Mouse (Mus musculus) G1E (cell line): ENCODE results near the gene Shoc2. TPM values are rescaled to one million over a fixed set of nuclear protein-coding genes. Genes with fewer than 3 reads are reported as not detected.

Experiments
- ATAC-seq: 2 replicates; pipeline ENCODE4 v1.8.0; 2016; ENCODE audit warnings: mild to moderate bottlenecking; ENCODE audit not compliant: insufficient number of reproducible peaks, poor library complexity, low FRiP score, severe bottlenecking; ENCODE audit errors: extremely low read depth
- DNase-seq: peaks from one replicate; pipeline ENCODE4 v3.0.0; 2012; ENCODE audit warnings: low spot score
- H3K27me3 ChIP-seq: 2 replicates; pipeline ENCODE4 v1.6.1; 2012; ENCODE audit warnings: mild to moderate bottlenecking, low read length, inconsistent platforms; ENCODE audit not compliant: insufficient read depth
- H3K36me3 ChIP-seq: replicated peaks from 2 replicates; pipeline ENCODE3; 2012; ENCODE audit warnings: mild to moderate bottlenecking, inconsistent platforms
- H3K4me1 ChIP-seq: 2 replicates; pipeline ENCODE4 v1.6.1; 2012; ENCODE audit warnings: low read depth, low read length, inconsistent platforms, mixed read lengths; ENCODE audit not compliant: insufficient read depth
- H3K4me3 ChIP-seq: 2 replicates; pipeline ENCODE4 v1.5.1; 2012; ENCODE audit warnings: low read depth, mild to moderate bottlenecking, inconsistent platforms, low read length, moderate library complexity, mixed read lengths
- H3K9me3 ChIP-seq: replicated peaks from 2 replicates; pipeline ENCODE4 v1.6.1; 2012; ENCODE audit warnings: inconsistent platforms
- CTCF ChIP-seq: IDR thresholded peaks from 2 replicates; pipeline ENCODE4 v1.5.1; 2012; ENCODE audit warnings: low read depth, low read length, inconsistent platforms, mixed read lengths
- GATA1 ChIP-seq: IDR thresholded peaks from 2 replicates; pipeline ENCODE4 v1.6.1; 2012; ENCODE audit warnings: borderline replicate concordance, low read length, inconsistent platforms, mixed read lengths
- GATA2 ChIP-seq: IDR thresholded peaks from 2 replicates; pipeline ENCODE4 v1.6.1; 2012; ENCODE audit warnings: low read depth, low read length, inconsistent platforms, borderline replicate concordance
- POLR2AphosphoS5 ChIP-seq: IDR thresholded peaks from 2 replicates; pipeline ENCODE4 v1.6.1; 2012; ENCODE audit warnings: low read depth, low read length, inconsistent platforms; ENCODE audit not compliant: insufficient replicate concordance
- TAL1 ChIP-seq: conservative IDR thresholded peaks from 2 replicates; pipeline ENCODE4 v1.6.1; 2012; ENCODE audit warnings: low read depth, low read length, inconsistent platforms, mixed read lengths
- polyA plus RNA-seq: library from polyadenylated mRNA; stranded (reverse); fragments of >175 nt; gene quantifications from 2 replicates; pipeline ENCODE4 v1.2.3, GENCODE M21; 2012
- total RNA-seq, 2 experiments: library from RNA; stranded (forward) in 1 of 2; stranded (reverse) in 1 of 2; fragments of 200-1000 nt in 1 of 2; fragments of >200 nt in 1 of 2; fragmentation: Nextera tagmentation in 1 of 2; gene quantifications; 2 replicates each; pipeline ENCODE4 v1.2.3; 2014 to 2017

Gene Shoc2
- total and polyA plus RNA-seq, 3 experiments = 4.3 to 127 (median 124) TPM

GRCm38 (mm10) chr19:54072233-54072800, 128.2 kb downstream of the Shoc2 start:
- Histone ChIP-seq H3K36me3 (no peaks in the 10 kb centered on the region), H3K27me3 (no peaks in the 10 kb centered on the region), H3K9me3 (no peaks in the 10 kb centered on the region), H3K4me1 (peaks cover 17% of the 10 kb centered on the region), H3K4me3 (no peak overlapping the region)
- TF ChIP-seq POLR2AphosphoS5 = no peak
- no peak for TF ChIP-seq GATA2
- TF ChIP-seq CTCF = no peak
- no peak for TF ChIP-seq GATA1
- no peak for TF ChIP-seq TAL1
- DNase-seq = no peak
- ATAC-seq = no peak

- H3K4me1 ChIP-seq = peaks cover 49% of the 10 kb centered on the region
- TF ChIP-seq TAL1 = no peak
- no peak for TF ChIP-seq CTCF
- no peaks in the 10 kb centered on the region for H3K36me3 ChIP-seq
- H3K4me3 ChIP-seq = no peak overlapping the region
- ATAC-seq (no peak), DNase-seq (no peak)
- no peaks in the 10 kb centered on the region for H3K27me3 ChIP-seq
- no peaks in the 10 kb centered on the region for H3K9me3 ChIP-seq
Observed at GRCm38 (mm10) chr19:54076362-54077349, 132.6 kb downstream of the Shoc2 start.

- peak overlapping the region; percentile 51; the same call in 1 of the 2 replicates for H3K4me3 ChIP-seq
- ATAC-seq = peak; percentile 9; the same call in 1 of the 2 replicates
- no peaks in the 10 kb centered on the region for H3K9me3 ChIP-seq
- peaks cover 72% of the 10 kb centered on the region for H3K4me1 ChIP-seq
- TF ChIP-seq GATA1 (no peak), CTCF (no peak), GATA2 (no peak), TAL1 (no peak), POLR2AphosphoS5 (no peak)
- H3K27me3 ChIP-seq = no peaks in the 10 kb centered on the region
- no peak for DNase-seq
- peaks cover 10% of the 10 kb centered on the region for H3K36me3 ChIP-seq
Observed at GRCm38 (mm10) chr19:54081303-54081702, 137.2 kb downstream of the Shoc2 start.

- peak overlapping the region; percentile 39; the same call in 1 of the 2 replicates for H3K4me3 ChIP-seq
- ATAC-seq (peak; percentile 85), DNase-seq (peak; percentile 53)
- TF ChIP-seq GATA2 = no peak
- TF ChIP-seq GATA1 = no peak
- H3K27me3 ChIP-seq = no peaks in the 10 kb centered on the region
- H3K9me3 ChIP-seq = no peaks in the 10 kb centered on the region
- H3K36me3 ChIP-seq = peaks cover 10% of the 10 kb centered on the region
- H3K4me1 ChIP-seq = peaks cover 73% of the 10 kb centered on the region
Observed at GRCm38 (mm10) chr19:54081716-54082165, 137.6 kb downstream of the Shoc2 start.

Other genes with a start within 250 kb of the Shoc2 start
- 216 and 255 TPM in 2 replicates for gene Pdcd4, start 52.1 kb upstream of the Shoc2 start, total RNA-seq (2014; fragmentation: Nextera tagmentation)
- gene Pdcd4, start 52.1 kb upstream of the Shoc2 start, total RNA-seq (2017) = 176 and 270 TPM in 2 replicates
- 71.6 and 93.3 TPM in 2 replicates for gene Pdcd4, start 52.1 kb upstream of the Shoc2 start, polyA plus RNA-seq
- 56.2 and 69.1 TPM in 2 replicates for gene Bbip1, start 321 bp downstream of the Shoc2 start, total RNA-seq (2014; fragmentation: Nextera tagmentation)
- 65.2 and 75.7 TPM in 2 replicates for gene Bbip1, start 321 bp downstream of the Shoc2 start, total RNA-seq (2017)
- gene Bbip1, start 321 bp downstream of the Shoc2 start, polyA plus RNA-seq = 4.5 and 5.7 TPM in 2 replicates
- 13.2 and 15.2 TPM in 2 replicates for gene Adra2a, start 99.8 kb downstream of the Shoc2 start, total RNA-seq (2014; fragmentation: Nextera tagmentation)
- 8.2 and 8.7 TPM in 2 replicates for gene Adra2a, start 99.8 kb downstream of the Shoc2 start, total RNA-seq (2017)
- gene Adra2a, start 99.8 kb downstream of the Shoc2 start, polyA plus RNA-seq = 40.6 and 51.8 TPM in 2 replicates